Mouse (Mus musculus) cortical plate, adult 2 months (tissue): ENCODE results near the gene Fam149b.

Source experiments
- CTCF ChIP-seq: fragments of 200-500 bp; IDR thresholded peaks from 2 replicates; pipeline ENCODE4 v1.5.1; 2011; ENCODE audit warnings: mild to moderate bottlenecking, control low read depth, low read length; ENCODE audit not compliant: insufficient read depth; ENCODE audit errors: extremely low read depth
- POLR2A ChIP-seq: fragments of 200-500 bp; IDR thresholded peaks from 2 replicates; pipeline ENCODE4 v1.6.1; 2011; ENCODE audit warnings: mild to moderate bottlenecking, low read length, control low read depth; ENCODE audit not compliant: insufficient read depth; ENCODE audit errors: extremely low read depth

GRCm38 (mm10) chr14:20428593-20428992 is 80.6 kb downstream of the Fam149b start:
- TF ChIP-seq CTCF (no peak), POLR2A (no peak)
